Mouse (Mus musculus): ENCODE data around the gene Nupr1l. TPM values are rescaled to one million over a fixed set of nuclear protein-coding genes. Genes with fewer than 3 reads are reported as not detected.

Nupr1l gene
- polyA plus RNA-seq, 2 experiments, result 3.1 to 4.5 TPM

DNA sequence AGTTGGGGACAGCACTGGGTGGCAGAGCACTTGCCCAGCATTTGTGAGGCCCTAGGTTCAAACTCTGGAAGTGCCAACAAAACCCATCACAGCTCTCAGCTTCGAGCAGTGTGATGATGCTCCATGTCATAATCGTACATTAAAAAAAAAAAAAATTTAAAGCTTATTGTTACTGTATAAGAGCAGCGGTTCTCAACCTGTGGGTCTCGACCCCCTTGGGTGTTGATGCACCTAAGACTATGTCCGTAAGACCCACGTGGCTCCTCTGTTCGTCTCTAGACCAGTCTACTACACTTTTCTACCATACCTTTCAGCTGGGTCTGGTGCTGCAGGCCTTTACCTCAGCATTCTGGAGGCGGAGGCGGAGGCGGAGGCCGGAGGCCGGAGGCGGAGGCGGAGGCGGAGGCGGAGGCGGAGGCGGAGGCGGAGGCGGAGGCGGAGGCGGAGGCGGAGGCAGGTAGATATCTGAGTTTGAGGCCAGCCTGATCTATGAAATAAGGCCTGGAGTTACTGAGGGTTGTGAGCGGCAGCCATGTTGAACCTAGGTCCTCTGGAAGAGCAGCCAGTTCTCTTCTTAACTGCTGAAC is 9.8 kb downstream of the Nupr1l start:
- no peaks in the 10 kb centered on the region for H3K36me3 ChIP-seq (ENCODE audit: control insufficient read depth, insufficient read depth, low read length)
- no peak overlapping the region for H3K9ac ChIP-seq (ENCODE audit: low read depth, low read length, severe bottlenecking)
- H3K4me3 ChIP-seq (replicated peaks; ENCODE audit: low read length), result no peak overlapping the region
- ATAC-seq (ENCODE audit: low FRiP score, low read depth) (no peak), DNase-seq (ENCODE audit: low spot score) (no peak)
- WGBS, result 89% methylated on average over 24 of the region's 24 CpGs
- no peak for TF ChIP-seq POLR2A (IDR thresholded peaks at IDR 0.05; ENCODE audit: borderline replicate concordance, extremely low read depth, insufficient read depth, insufficient read length)
- H3K4me2 ChIP-seq (replicated peaks; ENCODE audit: low read depth, low read length, severe bottlenecking), result no peak overlapping the region
- H3K4me1 ChIP-seq (ENCODE audit: control insufficient read depth, insufficient read depth, low read length), result no peaks in the 10 kb centered on the region
- no peaks in the 10 kb centered on the region for H3K27me3 ChIP-seq (ENCODE audit: control insufficient read depth, insufficient read depth, low read length)
- H3K9me3 ChIP-seq (ENCODE audit: control insufficient read depth, low read length), result no peaks in the 10 kb centered on the region
- no peak overlapping the region for H3K27ac ChIP-seq (replicated peaks; ENCODE audit: low read depth, low read length)

DNA sequence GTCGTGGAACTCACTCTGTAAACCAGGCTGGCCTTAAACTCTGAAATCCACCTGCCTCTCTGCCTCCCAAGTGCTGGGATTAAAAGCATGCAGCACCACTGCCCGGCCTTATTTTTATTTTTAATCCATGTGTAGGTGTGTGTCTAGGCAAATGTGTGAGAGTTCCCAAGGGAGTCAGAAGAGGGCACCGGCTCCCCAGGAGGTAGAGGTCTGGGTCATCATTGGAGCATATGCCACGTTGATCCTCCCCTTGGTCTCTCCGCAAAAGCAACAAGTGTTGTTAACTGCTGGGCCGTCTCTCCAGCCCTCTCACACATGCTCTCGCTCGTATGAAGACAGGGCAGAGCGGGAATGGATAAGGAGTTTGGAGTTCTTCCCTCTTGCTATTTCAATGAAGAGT is 10.4 kb downstream of the Nupr1l start:
- H3K4me1 ChIP-seq (ENCODE audit: control insufficient read depth, insufficient read depth, low read length), result no peaks in the 10 kb centered on the region
- no peak overlapping the region for H3K4me3 ChIP-seq (replicated peaks; ENCODE audit: low read length)
- WGBS, result 72% methylated on average over 9 of the region's 9 CpGs
- ATAC-seq (ENCODE audit: low FRiP score, low read depth) (no peak), DNase-seq (ENCODE audit: low spot score) (no peak)
- no peak overlapping the region for H3K9ac ChIP-seq (ENCODE audit: low read depth, low read length, severe bottlenecking)
- no peaks in the 10 kb centered on the region for H3K27me3 ChIP-seq (ENCODE audit: control insufficient read depth, insufficient read depth, low read length)
- no peaks in the 10 kb centered on the region for H3K36me3 ChIP-seq (ENCODE audit: control insufficient read depth, insufficient read depth, low read length)
- TF ChIP-seq POLR2A (IDR thresholded peaks at IDR 0.05; ENCODE audit: borderline replicate concordance, extremely low read depth, insufficient read depth, insufficient read length), result no peak
- H3K4me2 ChIP-seq (replicated peaks; ENCODE audit: low read depth, low read length, severe bottlenecking), result no peak overlapping the region
- no peaks in the 10 kb centered on the region for H3K9me3 ChIP-seq (ENCODE audit: control insufficient read depth, low read length)
- H3K27ac ChIP-seq (replicated peaks; ENCODE audit: low read depth, low read length), result no peak overlapping the region

DNA sequence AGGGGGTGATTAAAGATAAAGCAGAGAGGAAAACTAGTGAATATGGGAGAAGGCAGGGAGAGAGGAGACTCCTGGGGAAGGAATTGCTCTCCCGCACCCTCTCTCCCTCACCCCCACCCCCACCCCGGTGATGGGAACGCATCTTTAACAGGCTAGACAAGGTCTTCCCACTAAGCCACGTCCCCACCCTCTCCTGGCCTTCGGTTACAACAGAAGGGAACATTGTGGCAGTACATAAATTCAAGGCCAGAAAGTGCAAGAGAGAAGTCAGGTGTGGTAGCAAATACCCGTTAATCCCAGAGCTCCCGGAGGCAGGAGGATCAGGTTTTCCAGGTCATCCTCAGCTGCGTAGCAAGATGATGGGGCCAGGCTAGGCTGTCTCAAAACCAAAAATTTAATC is 11.0 kb downstream of the Nupr1l start:
- no peak for ATAC-seq (ENCODE audit: low FRiP score, low read depth)
- Histone ChIP-seq H3K27ac (replicated peaks; ENCODE audit: low read depth, low read length) (no peak overlapping the region), H3K36me3 (ENCODE audit: control insufficient read depth, insufficient read depth, low read length) (no peaks in the 10 kb centered on the region), H3K4me3 (replicated peaks; ENCODE audit: low read length) (no peak overlapping the region), H3K4me2 (replicated peaks; ENCODE audit: low read depth, low read length, severe bottlenecking) (no peak overlapping the region), H3K4me1 (ENCODE audit: control insufficient read depth, insufficient read depth, low read length) (no peaks in the 10 kb centered on the region), H3K27me3 (ENCODE audit: control insufficient read depth, insufficient read depth, low read length) (no peaks in the 10 kb centered on the region), H3K9me3 (ENCODE audit: control insufficient read depth, low read length) (no peaks in the 10 kb centered on the region), H3K9ac (ENCODE audit: low read depth, low read length, severe bottlenecking) (no peak overlapping the region)
- 57% methylated on average over 8 of the region's 8 CpGs for WGBS
- DNase-seq (ENCODE audit: low spot score), result no peak
- no peak for TF ChIP-seq POLR2A (IDR thresholded peaks at IDR 0.05; ENCODE audit: borderline replicate concordance, extremely low read depth, insufficient read depth, insufficient read length)

- DNase-seq (ENCODE audit: low spot score) (no peak), ATAC-seq (ENCODE audit: low FRiP score, low read depth) (no peak)
- Histone ChIP-seq H3K9me3 (ENCODE audit: control insufficient read depth, low read length) (no peaks in the 10 kb centered on the region), H3K4me2 (replicated peaks; ENCODE audit: low read depth, low read length, severe bottlenecking) (no peak overlapping the region), H3K9ac (ENCODE audit: low read depth, low read length, severe bottlenecking) (no peak overlapping the region), H3K27me3 (ENCODE audit: control insufficient read depth, insufficient read depth, low read length) (no peaks in the 10 kb centered on the region), H3K27ac (replicated peaks; ENCODE audit: low read depth, low read length) (no peak overlapping the region), H3K4me3 (replicated peaks; ENCODE audit: low read length) (no peak overlapping the region), H3K36me3 (ENCODE audit: control insufficient read depth, insufficient read depth, low read length) (no peaks in the 10 kb centered on the region), H3K4me1 (ENCODE audit: control insufficient read depth, insufficient read depth, low read length) (no peaks in the 10 kb centered on the region)
- 87% methylated on average over 4 of the region's 4 CpGs for WGBS
- TF ChIP-seq POLR2A (IDR thresholded peaks at IDR 0.05; ENCODE audit: borderline replicate concordance, extremely low read depth, insufficient read depth, insufficient read length), result no peak
Measured at GRCm38 (mm10) chr5:129921972-129922371, 13.6 kb downstream of the Nupr1l start.

GRCm38 (mm10) chr5:129924820-129925452 is 16.6 kb downstream of the Nupr1l start:
- WGBS, result 84% methylated on average over 8 of the region's 8 CpGs
- Histone ChIP-seq H3K9ac (ENCODE audit: low read depth, low read length, severe bottlenecking) (no peak overlapping the region), H3K27ac (replicated peaks; ENCODE audit: low read depth, low read length) (no peak overlapping the region), H3K9me3 (ENCODE audit: control insufficient read depth, low read length) (no peaks in the 10 kb centered on the region), H3K4me2 (replicated peaks; ENCODE audit: low read depth, low read length, severe bottlenecking) (no peak overlapping the region), H3K4me1 (ENCODE audit: control insufficient read depth, insufficient read depth, low read length) (no peaks in the 10 kb centered on the region), H3K36me3 (ENCODE audit: control insufficient read depth, insufficient read depth, low read length) (no peaks in the 10 kb centered on the region), H3K4me3 (replicated peaks; ENCODE audit: low read length) (no peak overlapping the region), H3K27me3 (ENCODE audit: control insufficient read depth, insufficient read depth, low read length) (no peaks in the 10 kb centered on the region)
- TF ChIP-seq POLR2A (IDR thresholded peaks at IDR 0.05; ENCODE audit: borderline replicate concordance, extremely low read depth, insufficient read depth, insufficient read length), result no peak
- DNase-seq (ENCODE audit: low spot score) (no peak), ATAC-seq (ENCODE audit: low FRiP score, low read depth) (no peak)

All from limb, embryonic 14.5 days (tissue).